Mouse (Mus musculus) neural tube, embryonic 12.5 days (tissue): ENCODE data around the gene 4930467E23Rik. TPM values are rescaled to one million over a fixed set of nuclear protein-coding genes. Genes with fewer than 3 reads are reported as not detected.
"Not testable (repeated sequence)": the region's sequence is repeated elsewhere in the genome, so short reads cannot be mapped to it uniquely, and the experiment has no call there.

ENCODE experiments used
- ATAC-seq: fragments of 200-750 bp; cut with Nextera tagmentation; 2 replicates; pipeline ENCODE4 v1.8.0; 2017; ENCODE audit warnings: low read depth, mild to moderate bottlenecking, moderate TSS enrichment, moderate library complexity; ENCODE audit not compliant: low FRiP score
- H3K27ac ChIP-seq: fragments of 300-500 bp; sonication (generic); 2 replicates; pipeline ENCODE4 v1.5.1; 2016
- H3K27me3 ChIP-seq: fragments of 300-500 bp; sonication (generic); replicated peaks from 2 replicates; pipeline ENCODE4 v1.6.1; 2016; ENCODE audit warnings: mild to moderate bottlenecking
- H3K36me3 ChIP-seq: fragments of 300-500 bp; sonication (generic); 2 replicates; pipeline ENCODE4 v1.6.1; 2016; ENCODE audit warnings: mild to moderate bottlenecking
- H3K4me1 ChIP-seq: fragments of 300-500 bp; sonication (generic); 2 replicates; pipeline ENCODE4 v1.6.1; 2016
- H3K4me2 ChIP-seq: fragments of 300-500 bp; sonication (generic); replicated peaks from 2 replicates; pipeline ENCODE4 v1.6.1; 2016; ENCODE audit warnings: mild to moderate bottlenecking
- H3K4me3 ChIP-seq: fragments of 300-500 bp; sonication (generic); 2 replicates; pipeline ENCODE4 v1.5.1; 2016
- H3K9ac ChIP-seq: fragments of 300-500 bp; sonication (generic); 2 replicates; pipeline ENCODE4 v1.6.1; 2016; ENCODE audit warnings: mild to moderate bottlenecking
- H3K9me3 ChIP-seq: fragments of 300-500 bp; sonication (generic); 2 replicates; pipeline ENCODE4 v1.6.1; 2016; ENCODE audit warnings: mild to moderate bottlenecking
- WGBS: fragments of 180-500 bp; shearing (Covaris S2); methylation state at CpG from one replicate; pipeline ENCODE4 v1.1.7; 2016; 5-methylcytosine and 5-hydroxymethylcytosine counted together
- polyA plus RNA-seq: library from polyadenylated mRNA; unstranded; fragments of >200 nt; fragmentation: Nextera tagmentation; extraction: Ambion mirVana; gene quantifications from 2 replicates; pipeline ENCODE4 v1.2.1, GENCODE M21; 2016

4930467E23Rik gene
- polyA plus RNA-seq, 1 experiment from 2014 or later = not detected

GRCm38 (mm10) chr8:19713232-19713834 is 16.0 kb upstream of the 4930467E23Rik start:
- H3K27me3 ChIP-seq, H3K36me3 ChIP-seq, H3K27ac ChIP-seq, H3K4me1 ChIP-seq, H3K9ac ChIP-seq, H3K4me2 ChIP-seq, H3K9me3 ChIP-seq, H3K4me3 ChIP-seq: not testable (repeated sequence)
- 87% methylated on average over 7 of the region's 7 CpGs for WGBS
- ATAC-seq = peak; percentile 58; the same call in 1 of the 2 replicates

DNA sequence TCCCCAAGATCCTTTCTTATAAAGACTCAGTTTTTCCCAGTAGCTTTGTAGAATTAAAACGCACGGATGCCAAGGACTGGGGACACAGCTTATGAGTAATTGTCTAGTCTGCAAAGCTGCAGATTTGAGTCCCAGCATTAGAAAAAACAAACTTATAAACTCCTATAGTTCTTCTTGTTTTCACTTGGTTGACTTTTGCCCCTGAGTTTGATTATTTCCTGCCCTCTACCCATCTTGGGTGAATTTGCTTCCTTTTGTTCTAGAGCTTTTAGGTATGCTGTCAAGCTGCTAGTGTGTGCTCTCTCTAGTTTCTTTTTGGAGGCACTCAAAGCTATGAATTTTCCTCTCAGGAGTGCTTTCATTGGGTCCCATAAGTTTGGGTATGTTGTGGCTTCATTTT is 14.9 kb upstream of the 4930467E23Rik start:
- not testable (repeated sequence) for H3K9ac ChIP-seq, H3K27ac ChIP-seq, H3K4me1 ChIP-seq, H3K9me3 ChIP-seq, H3K36me3 ChIP-seq, H3K4me3 ChIP-seq, ATAC-seq, H3K27me3 ChIP-seq, H3K4me2 ChIP-seq
- 88% methylated on average over 2 of the region's 2 CpGs for WGBS

- H3K27me3 ChIP-seq, ATAC-seq, H3K9me3 ChIP-seq, H3K4me1 ChIP-seq, H3K4me2 ChIP-seq, H3K27ac ChIP-seq, H3K9ac ChIP-seq, H3K36me3 ChIP-seq, H3K4me3 ChIP-seq: not testable (repeated sequence)
- 74% methylated on average over 3 of the region's 3 CpGs for WGBS
Measured at GRCm38 (mm10) chr8:19715266-19715665, 14.1 kb upstream of the 4930467E23Rik start.

DNA sequence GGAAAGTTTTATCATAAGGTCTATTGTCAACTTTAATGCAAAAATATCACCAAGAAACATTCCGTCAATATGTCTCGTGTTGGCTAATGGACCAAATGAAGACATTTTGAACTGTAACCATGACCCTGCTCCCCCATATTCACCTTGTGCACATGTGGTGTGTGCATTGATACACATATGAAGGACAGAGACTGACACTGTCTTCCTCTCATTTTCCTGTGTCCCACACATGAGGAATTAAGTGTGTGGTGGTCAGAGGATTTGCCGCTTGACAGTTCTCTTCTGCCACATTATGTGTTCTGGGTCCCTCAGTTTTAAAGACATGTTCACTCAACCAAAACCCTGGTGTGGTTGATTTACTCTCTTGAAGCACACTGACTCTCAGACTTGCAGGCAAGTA is 11.5 kb upstream of the 4930467E23Rik start:
- H3K4me2 ChIP-seq, H3K9ac ChIP-seq, H3K27ac ChIP-seq, H3K4me3 ChIP-seq, H3K9me3 ChIP-seq, H3K36me3 ChIP-seq, H3K4me1 ChIP-seq, ATAC-seq, H3K27me3 ChIP-seq: not testable (repeated sequence)
- WGBS = 92% methylated on average over 3 of the region's 3 CpGs

DNA sequence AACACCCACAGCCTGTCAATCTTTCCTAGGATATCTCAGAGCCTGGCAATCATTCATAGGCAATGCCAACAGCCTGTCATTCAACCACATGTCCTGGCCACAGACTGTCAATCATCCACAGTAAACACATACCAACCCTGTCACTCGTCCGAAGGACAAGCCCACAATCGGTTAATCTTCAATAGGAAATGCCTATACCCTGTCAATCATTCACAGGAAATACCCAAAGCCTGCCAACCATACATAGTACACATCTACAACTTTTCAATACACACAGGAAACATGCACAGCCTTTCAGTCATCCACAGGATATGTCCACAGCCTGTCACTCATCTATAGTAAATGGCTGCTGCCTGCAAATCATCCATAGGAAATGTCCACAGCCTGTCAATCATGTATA is 9.9 kb upstream of the 4930467E23Rik start:
- 70% methylated on average over 3 of the region's 3 CpGs for WGBS
- not testable (repeated sequence) for H3K4me2 ChIP-seq, H3K4me3 ChIP-seq, H3K9ac ChIP-seq, ATAC-seq, H3K27me3 ChIP-seq, H3K36me3 ChIP-seq, H3K9me3 ChIP-seq, H3K27ac ChIP-seq, H3K4me1 ChIP-seq

- H3K4me3 ChIP-seq, H3K9ac ChIP-seq, ATAC-seq, H3K27ac ChIP-seq, H3K9me3 ChIP-seq, H3K36me3 ChIP-seq, H3K4me1 ChIP-seq, H3K4me2 ChIP-seq, H3K27me3 ChIP-seq: not testable (repeated sequence)
- 61% methylated on average over 2 of the region's 2 CpGs for WGBS
Measured at GRCm38 (mm10) chr8:19724871-19725270, 4.5 kb upstream of the 4930467E23Rik start.

DNA sequence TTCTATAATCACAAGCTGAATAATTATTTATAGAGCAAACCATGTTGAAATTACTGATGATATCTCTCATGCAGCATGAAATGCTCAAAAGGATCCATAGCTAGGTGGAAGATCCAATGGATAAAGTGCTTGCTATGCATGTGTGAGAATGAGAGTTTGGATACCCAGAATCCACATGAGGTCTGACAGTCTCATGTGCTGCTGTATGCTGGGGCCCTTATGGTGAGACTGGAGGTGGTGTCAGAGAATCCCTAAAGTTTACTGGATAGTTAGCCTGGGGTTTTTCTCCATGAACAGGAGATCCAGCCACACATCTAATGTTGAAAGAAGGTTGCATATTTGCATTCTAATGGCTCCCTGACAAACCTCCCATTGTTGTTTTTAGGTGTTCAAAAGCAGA is 22.4 kb downstream of the 4930467E23Rik start:
- H3K4me3 ChIP-seq, H3K4me2 ChIP-seq, H3K9ac ChIP-seq, H3K9me3 ChIP-seq, H3K36me3 ChIP-seq, H3K4me1 ChIP-seq, H3K27me3 ChIP-seq, ATAC-seq, H3K27ac ChIP-seq: not testable (repeated sequence)

DNA sequence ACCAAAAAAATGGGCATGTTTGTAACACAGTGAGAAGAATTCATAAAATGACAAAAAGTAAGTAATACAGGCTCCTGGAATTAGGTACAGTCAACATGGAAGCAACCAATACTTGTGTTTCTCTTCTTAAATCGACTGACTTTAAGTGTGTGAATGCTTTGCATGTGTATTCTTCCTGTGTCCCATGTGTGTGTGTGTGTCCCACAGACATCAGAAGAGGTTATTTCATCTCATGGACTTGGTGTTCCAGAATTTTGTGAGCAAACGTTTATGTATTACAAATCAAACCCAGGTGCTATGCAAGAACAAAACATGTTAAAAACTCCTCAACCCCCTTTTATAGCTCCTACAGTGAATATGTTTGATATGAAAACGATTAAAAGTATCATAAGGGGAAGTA is 24.8 kb downstream of the 4930467E23Rik start:
- H3K36me3 ChIP-seq, H3K4me2 ChIP-seq, H3K27me3 ChIP-seq, ATAC-seq, H3K9ac ChIP-seq, H3K4me3 ChIP-seq, H3K4me1 ChIP-seq, H3K27ac ChIP-seq, H3K9me3 ChIP-seq: not testable (repeated sequence)
- 69% methylated on average over 3 of the region's 3 CpGs for WGBS

DNA sequence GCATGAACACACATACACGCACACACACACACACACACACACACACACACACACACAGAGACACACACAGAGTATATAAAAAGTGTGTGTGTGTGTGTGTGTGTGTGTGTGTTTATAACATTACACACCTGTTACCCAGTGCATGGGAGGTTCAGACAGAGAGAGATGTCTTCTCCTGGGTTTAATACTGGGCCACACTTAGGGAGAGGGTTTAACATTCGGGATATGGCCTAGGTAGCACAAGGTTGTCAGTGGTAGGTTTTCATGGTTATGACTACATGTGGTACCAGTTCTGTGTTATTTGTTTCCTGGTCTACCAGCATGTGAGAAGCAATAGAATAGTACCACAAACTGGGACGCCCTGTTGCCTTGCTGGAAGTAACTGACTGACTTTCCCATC is 25.6 kb downstream of the 4930467E23Rik start:
- not testable (repeated sequence) for H3K27ac ChIP-seq, H3K4me3 ChIP-seq, H3K27me3 ChIP-seq, ATAC-seq, H3K9me3 ChIP-seq, H3K36me3 ChIP-seq, H3K9ac ChIP-seq, H3K4me2 ChIP-seq, H3K4me1 ChIP-seq
- 74% methylated on average over 3 of the region's 3 CpGs for WGBS

- not testable (repeated sequence) for H3K9ac ChIP-seq, H3K4me3 ChIP-seq, H3K36me3 ChIP-seq, H3K27ac ChIP-seq, H3K4me2 ChIP-seq, H3K9me3 ChIP-seq, H3K27me3 ChIP-seq, H3K4me1 ChIP-seq, ATAC-seq
- 87% methylated on average over 5 of the region's 5 CpGs for WGBS
Measured at GRCm38 (mm10) chr8:19761660-19762059, 32.3 kb downstream of the 4930467E23Rik start.

- not testable (repeated sequence) for H3K4me2 ChIP-seq, H3K4me1 ChIP-seq, H3K4me3 ChIP-seq, ATAC-seq, H3K9me3 ChIP-seq, H3K27me3 ChIP-seq, H3K36me3 ChIP-seq, H3K9ac ChIP-seq, H3K27ac ChIP-seq
- WGBS = 65% methylated on average over 4 of the region's 4 CpGs
Measured at GRCm38 (mm10) chr8:19762860-19763592, 33.6 kb downstream of the 4930467E23Rik start.

DNA sequence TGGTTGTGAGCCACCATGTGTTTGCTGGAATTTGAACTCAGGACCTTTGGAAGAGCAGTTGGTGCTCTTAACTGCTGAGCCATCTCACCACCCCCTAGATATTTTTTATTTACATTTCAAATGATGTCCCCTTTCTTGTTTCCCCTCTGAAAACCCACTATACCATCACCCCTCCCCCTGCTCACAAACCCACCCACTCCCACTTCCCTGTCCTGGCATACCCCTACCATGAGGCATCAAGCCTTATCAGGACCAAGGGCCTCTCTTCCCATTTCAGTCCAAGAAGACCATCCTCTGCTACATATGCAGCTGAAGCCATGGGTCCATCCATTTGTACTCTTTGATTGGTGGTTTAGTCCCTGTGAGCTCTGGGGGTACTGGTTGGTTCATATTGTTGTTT is 36.2 kb downstream of the 4930467E23Rik start:
- not testable (repeated sequence) for H3K27ac ChIP-seq, H3K36me3 ChIP-seq, ATAC-seq, H3K9ac ChIP-seq, H3K27me3 ChIP-seq, H3K4me2 ChIP-seq, H3K4me1 ChIP-seq, H3K4me3 ChIP-seq, H3K9me3 ChIP-seq

DNA sequence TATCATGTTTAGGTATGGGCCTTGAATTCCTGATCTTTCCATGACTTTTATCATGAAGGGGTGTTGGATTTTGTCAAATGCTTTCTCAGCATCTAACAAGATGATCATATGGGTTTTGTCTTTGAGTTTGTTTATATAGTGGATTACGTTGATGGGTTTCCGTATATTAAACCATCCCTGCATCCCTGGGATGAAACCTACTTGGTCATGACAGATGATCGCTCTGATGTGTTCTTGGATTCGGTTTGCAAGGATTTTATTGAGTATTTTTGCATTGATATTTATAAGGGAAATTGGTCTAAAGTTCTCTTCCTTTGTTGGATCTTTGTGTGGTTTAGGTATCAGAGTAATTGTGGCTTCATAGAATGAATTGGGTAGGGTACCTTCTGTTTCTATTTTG is 44.1 kb downstream of the 4930467E23Rik start:
- H3K27ac ChIP-seq, ATAC-seq, H3K36me3 ChIP-seq, H3K9me3 ChIP-seq, H3K4me1 ChIP-seq, H3K4me2 ChIP-seq, H3K9ac ChIP-seq, H3K27me3 ChIP-seq, H3K4me3 ChIP-seq: not testable (repeated sequence)
- 85% methylated on average over 4 of the region's 4 CpGs for WGBS
